Mouse (Mus musculus) myocyte (in vitro differentiated cells): ENCODE measurements around the gene Ntrk3. TPM values are rescaled to one million over a fixed set of nuclear protein-coding genes. Genes with fewer than 3 reads are reported as not detected.

Source experiments
- H3K27me3 ChIP-seq: one replicate; pipeline ENCODE4 v1.6.1; 2011; ENCODE audit not compliant: control insufficient read depth, insufficient read depth, insufficient read length
- H3K36me3 ChIP-seq: one replicate; pipeline ENCODE4 v1.6.1; 2011; ENCODE audit not compliant: control insufficient read depth, insufficient read depth
- H3K4me2 ChIP-seq: one replicate; pipeline ENCODE4 v1.6.1; 2011; ENCODE audit warnings: low read depth, control low read depth
- H3K4me3 ChIP-seq: one replicate; pipeline ENCODE4 v1.5.1; 2011; ENCODE audit warnings: mild to moderate bottlenecking, control low read depth, moderate library complexity
- H3K79me2 ChIP-seq: one replicate; pipeline ENCODE4 v1.6.1; 2011; ENCODE audit not compliant: control insufficient read depth, insufficient read depth
- H3ac ChIP-seq: one replicate; pipeline ENCODE4 v1.6.1; 2011; ENCODE audit not compliant: control insufficient read depth, insufficient read length
- CEBPB ChIP-seq: IDR thresholded peaks from 2 replicates; pipeline ENCODE4 v1.6.1; 2011; ENCODE audit warnings: mild to moderate bottlenecking, moderate library complexity; ENCODE audit not compliant: poor library complexity, insufficient read depth, severe bottlenecking
- E2F4 ChIP-seq: IDR thresholded peaks from one replicate; pipeline ENCODE4 v1.6.1; 2011; ENCODE audit warnings: mild to moderate bottlenecking, control low read depth, moderate library complexity; ENCODE audit not compliant: insufficient read depth
- MAX ChIP-seq: IDR thresholded peaks from one replicate; pipeline ENCODE4 v1.6.1; 2011; ENCODE audit warnings: low read depth, mild to moderate bottlenecking, control low read depth
- MYOD1 ChIP-seq, 3 experiments: IDR thresholded peaks; one replicate each; pipeline ENCODE4 v1.6.1; 2011; ENCODE audit warnings: control low read depth in 2 of 3, low read depth in 2 of 3, mild to moderate bottlenecking in 2 of 3, moderate library complexity in 1 of 3; ENCODE audit not compliant: insufficient read length in 2 of 3, control insufficient read depth in 1 of 3
- MYOG ChIP-seq, 3 experiments: IDR thresholded peaks; one replicate each; pipeline ENCODE4 v1.6.1; 2011; ENCODE audit warnings: control low read depth in 2 of 3, low read depth in 2 of 3, mild to moderate bottlenecking in 2 of 3; ENCODE audit not compliant: insufficient read length in 2 of 3, control insufficient read depth in 1 of 3, insufficient read depth in 1 of 3
- POLR2A ChIP-seq: IDR thresholded peaks from one replicate; pipeline ENCODE4 v1.6.1; 2011; ENCODE audit warnings: low read depth, mild to moderate bottlenecking, control low read depth, moderate library complexity; ENCODE audit not compliant: insufficient read length
- POLR2AphosphoS2 ChIP-seq: IDR thresholded peaks from one replicate; pipeline ENCODE4 v1.6.1; 2011; ENCODE audit warnings: low read depth, control low read depth; ENCODE audit not compliant: insufficient read length
- REST ChIP-seq: IDR thresholded peaks from one replicate; pipeline ENCODE4 v1.6.1; 2011; ENCODE audit warnings: mild to moderate bottlenecking, control low read depth, moderate library complexity; ENCODE audit not compliant: insufficient read depth, insufficient read length
- SRF ChIP-seq: IDR thresholded peaks from one replicate; pipeline ENCODE4 v1.6.1; 2011; ENCODE audit warnings: low read depth; ENCODE audit not compliant: control insufficient read depth, insufficient read length
- TCF12 ChIP-seq: IDR thresholded peaks from one replicate; pipeline ENCODE4 v1.6.1; 2011; ENCODE audit warnings: mild to moderate bottlenecking, control low read depth; ENCODE audit not compliant: poor library complexity, insufficient read depth, severe bottlenecking
- TCF3 ChIP-seq: IDR thresholded peaks from one replicate; pipeline ENCODE4 v1.6.1; 2011; ENCODE audit warnings: low read depth, control low read depth; ENCODE audit not compliant: insufficient read length
- USF1 ChIP-seq: IDR thresholded peaks from one replicate; pipeline ENCODE4 v1.6.1; 2011; ENCODE audit warnings: low read depth, mild to moderate bottlenecking, control low read depth, moderate library complexity
- polyA plus RNA-seq: library from polyadenylated mRNA; unstranded; fragments of >200 nt; fragmentation: generic; extraction: Trizol; gene quantifications from one replicate; pipeline ENCODE4 v1.2.1, GENCODE M21; 2012; ENCODE audit warnings: missing spikeins

The Ntrk3 gene
- polyA plus RNA-seq, 1 experiment = 0.17 TPM

GRCm38 (mm10) chr7:78549461-78549860, 188.4 kb downstream of the Ntrk3 start:
- no peak for TF ChIP-seq SRF
- TF ChIP-seq MYOD1 (IDR thresholded peaks at IDR 0.05; ENCODE audit: control insufficient read depth in 1 of 3, insufficient read length in 2 of 3, low read depth in 2 of 3) = no peak
- no peak for TF ChIP-seq TCF3
- no peak for TF ChIP-seq USF1
- no peak for TF ChIP-seq REST
- TF ChIP-seq TCF12 = no peak
- TF ChIP-seq POLR2A = no peak
- TF ChIP-seq CEBPB = no peak
- no peak for TF ChIP-seq MYOG (IDR thresholded peaks at IDR 0.05; ENCODE audit: control insufficient read depth in 1 of 3, insufficient read depth in 1 of 3, insufficient read length in 2 of 3, low read depth in 2 of 3)
- TF ChIP-seq POLR2AphosphoS2 = no peak
- no peak for TF ChIP-seq E2F4
- no peak for TF ChIP-seq MAX
- no peaks in the 10 kb centered on the region for H3K79me2 ChIP-seq
- no peak overlapping the region for H3ac ChIP-seq

GRCm38 (mm10) chr7:78548721-78549120, 189.1 kb downstream of the Ntrk3 start:
- Histone ChIP-seq H3K4me3 (no peak overlapping the region), H3K27me3 (no peaks in the 10 kb centered on the region), H3K79me2 (no peaks in the 10 kb centered on the region), H3K4me2 (no peak overlapping the region), H3K36me3 (no peaks in the 10 kb centered on the region), H3ac (no peak overlapping the region)
- TF ChIP-seq MYOG (IDR thresholded peaks at IDR 0.05; ENCODE audit: control insufficient read depth in 1 of 3, insufficient read depth in 1 of 3, insufficient read length in 2 of 3, low read depth in 2 of 3) (no peak), MYOD1 (IDR thresholded peaks at IDR 0.05; ENCODE audit: control insufficient read depth in 1 of 3, insufficient read length in 2 of 3, low read depth in 2 of 3) (no peak), USF1 (no peak), REST (no peak)

More at GRCm38 (mm10) chr7:78549461-78549860, 188.4 kb downstream of the Ntrk3 start:
- Histone ChIP-seq H3K36me3 (no peaks in the 10 kb centered on the region), H3K4me2 (no peak overlapping the region), H3K4me3 (no peak overlapping the region), H3K27me3 (no peaks in the 10 kb centered on the region)

GRCm38 (mm10) chr7:78546551-78546950, 191.3 kb downstream of the Ntrk3 start:
- H3K36me3 ChIP-seq = no peaks in the 10 kb centered on the region
- H3K4me3 ChIP-seq = no peak overlapping the region
- no peaks in the 10 kb centered on the region for H3K27me3 ChIP-seq
- H3K4me2 ChIP-seq = no peak overlapping the region
- TF ChIP-seq MAX (no peak), POLR2AphosphoS2 (no peak), MYOD1 (IDR thresholded peaks at IDR 0.05; ENCODE audit: control insufficient read depth in 1 of 3, insufficient read length in 2 of 3, low read depth in 2 of 3) (no peak), USF1 (no peak), CEBPB (no peak), SRF (no peak), REST (no peak), TCF12 (no peak), TCF3 (no peak), E2F4 (no peak), POLR2A (no peak), MYOG (IDR thresholded peaks at IDR 0.05; ENCODE audit: control insufficient read depth in 1 of 3, insufficient read depth in 1 of 3, insufficient read length in 2 of 3, low read depth in 2 of 3) (no peak)
- no peak overlapping the region for H3ac ChIP-seq
- H3K79me2 ChIP-seq = no peaks in the 10 kb centered on the region

GRCm38 (mm10) chr7:78542468-78542867, 195.3 kb downstream of the Ntrk3 start:
- TF ChIP-seq REST (no peak), TCF12 (no peak), POLR2A (no peak), POLR2AphosphoS2 (no peak), CEBPB (no peak), MYOD1 (IDR thresholded peaks at IDR 0.05; ENCODE audit: control insufficient read depth in 1 of 3, insufficient read length in 2 of 3, low read depth in 2 of 3) (no peak), SRF (no peak), E2F4 (no peak), MYOG (IDR thresholded peaks at IDR 0.05; ENCODE audit: control insufficient read depth in 1 of 3, insufficient read depth in 1 of 3, insufficient read length in 2 of 3, low read depth in 2 of 3) (no peak), USF1 (no peak), TCF3 (no peak)
- H3ac ChIP-seq = no peak overlapping the region
- no peaks in the 10 kb centered on the region for H3K79me2 ChIP-seq
- H3K27me3 ChIP-seq = no peaks in the 10 kb centered on the region
- H3K36me3 ChIP-seq = no peaks in the 10 kb centered on the region
- no peak overlapping the region for H3K4me2 ChIP-seq
- no peak overlapping the region for H3K4me3 ChIP-seq

GRCm38 (mm10) chr7:78530286-78530685, 207.5 kb downstream of the Ntrk3 start:
- TF ChIP-seq MAX = no peak
- no peak for TF ChIP-seq E2F4
- TF ChIP-seq POLR2A = no peak
- no peak overlapping the region for H3K4me2 ChIP-seq
- no peaks in the 10 kb centered on the region for H3K36me3 ChIP-seq
- H3K4me3 ChIP-seq = no peak overlapping the region
- H3K79me2 ChIP-seq = no peaks in the 10 kb centered on the region
- no peak overlapping the region for H3ac ChIP-seq
- H3K27me3 ChIP-seq = no peaks in the 10 kb centered on the region
